Mouse (Mus musculus) megakaryocyte-erythroid progenitor cell, adult 5-6 weeks (primary cell): ENCODE measurements at regions not wholly inside any gene's neighbourhood (a gene's known extent, or its start where the extent isn't known, plus 50 kb on each side); places are given as distances from the start of the nearest gene placed in this dataset.

ENCODE experiments used
- ATAC-seq: replicated peaks from 2 replicates; pipeline ENCODE4 v1.8.0; 2016; ENCODE audit warnings: mild to moderate bottlenecking, inconsistent platforms; ENCODE audit not compliant: severe bottlenecking, poor library complexity, low FRiP score, low TSS enrichment

DNA sequence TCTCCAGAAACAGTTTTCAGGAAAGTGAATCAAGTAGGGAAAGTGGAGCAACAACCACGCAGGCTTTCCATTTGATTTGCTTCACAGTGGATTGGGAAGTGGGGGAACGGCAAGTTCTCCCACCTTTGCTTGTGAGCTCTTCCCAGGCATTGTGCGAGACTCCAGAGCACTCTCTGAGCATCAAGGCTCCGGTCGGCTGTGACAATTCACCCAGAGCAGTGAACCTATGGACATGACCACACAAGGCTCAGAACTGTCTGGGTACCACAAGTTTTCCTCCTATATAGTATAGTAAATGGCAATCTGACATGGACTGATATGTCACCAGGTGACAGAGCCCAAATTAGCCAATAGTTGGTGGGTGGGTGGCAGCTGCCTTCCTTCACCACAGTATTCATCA is 527.0 kb downstream of the Arl4a start:
- ATAC-seq = no peak

DNA sequence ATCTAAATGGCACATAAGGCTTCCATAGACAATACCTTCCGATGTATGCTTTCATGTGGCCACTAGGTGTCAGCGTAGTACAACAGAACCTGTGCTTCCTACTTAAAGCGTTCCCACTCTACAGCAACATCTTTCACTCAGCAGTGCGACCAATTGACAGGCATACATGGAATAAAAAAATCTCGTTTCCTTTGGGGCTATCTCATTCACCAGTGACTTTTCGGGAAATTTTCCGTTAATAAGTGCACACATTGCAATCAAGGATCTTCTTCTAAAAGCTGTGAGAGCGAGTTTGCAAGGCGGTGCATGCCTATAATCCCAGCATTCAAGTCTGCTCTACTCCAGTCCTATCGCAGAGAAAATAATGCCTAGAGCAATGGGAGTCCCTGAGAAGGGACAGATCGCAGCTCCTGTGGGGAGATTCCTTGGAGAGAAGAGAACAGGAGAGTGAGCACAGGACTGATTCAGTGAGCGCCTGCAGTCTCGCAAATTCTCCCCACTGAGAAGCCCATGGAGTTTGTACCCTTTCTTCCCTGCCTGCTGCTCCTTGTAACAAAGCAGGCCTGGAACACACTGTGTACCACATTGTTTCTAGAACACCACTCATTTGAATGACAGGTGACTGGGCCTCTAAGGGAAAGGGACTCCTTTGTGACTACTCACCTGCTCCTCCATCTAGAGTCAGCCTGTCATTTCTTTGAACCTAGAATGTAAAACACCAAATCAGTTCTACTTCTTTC is 527.6 kb downstream of the Arl4a start:
- ATAC-seq = peak; percentile 93

DNA sequence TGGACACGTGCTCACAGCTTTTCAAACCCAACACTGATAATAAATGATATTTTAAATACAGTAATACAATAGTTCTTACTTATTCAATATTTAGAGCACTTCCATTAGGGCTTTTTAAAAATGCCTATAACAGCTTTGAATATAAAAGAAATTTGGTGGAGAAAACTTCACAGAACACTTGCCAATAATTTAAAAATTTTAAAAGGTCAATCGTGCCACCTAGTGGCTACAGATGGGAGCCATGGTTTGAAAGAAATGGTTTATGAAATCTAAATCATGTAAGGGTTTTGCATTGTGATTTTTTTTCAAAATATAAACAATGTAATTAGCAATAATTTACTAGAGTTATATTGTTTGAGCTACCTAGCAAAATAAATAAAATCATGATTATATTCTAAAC is 541.6 kb downstream of the Arl4a start:
- ATAC-seq = no peak

DNA sequence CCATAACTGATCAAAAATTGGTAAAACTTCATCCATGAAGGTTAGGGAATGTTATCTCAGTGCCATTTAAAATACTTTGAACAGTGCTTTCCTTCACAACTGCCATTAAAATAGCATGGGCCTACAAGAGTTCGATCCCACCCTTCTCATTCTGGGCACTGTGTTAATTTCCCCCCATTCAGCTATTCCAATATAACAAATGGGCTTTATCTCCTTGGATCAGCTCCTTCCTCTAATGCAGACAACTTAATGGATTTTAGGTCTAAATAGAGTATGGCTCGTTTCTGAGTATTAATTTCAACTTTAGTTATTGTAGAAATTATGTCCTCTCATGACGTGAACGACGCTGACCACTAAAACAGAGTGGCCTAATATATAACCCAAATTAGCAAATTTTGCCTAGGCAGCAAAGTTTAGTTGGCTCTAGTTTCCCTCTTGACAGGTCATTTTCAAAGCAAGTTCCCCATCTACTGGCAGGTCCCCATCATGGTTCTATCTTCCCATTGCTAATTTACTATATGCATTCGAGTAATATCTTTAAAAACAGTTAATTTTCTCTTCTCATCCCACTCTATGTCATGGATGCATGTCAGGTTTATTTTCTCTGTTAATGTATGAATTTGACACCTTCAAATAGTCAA is 544.1 kb downstream of the Arl4a start:
- no peak for ATAC-seq

DNA sequence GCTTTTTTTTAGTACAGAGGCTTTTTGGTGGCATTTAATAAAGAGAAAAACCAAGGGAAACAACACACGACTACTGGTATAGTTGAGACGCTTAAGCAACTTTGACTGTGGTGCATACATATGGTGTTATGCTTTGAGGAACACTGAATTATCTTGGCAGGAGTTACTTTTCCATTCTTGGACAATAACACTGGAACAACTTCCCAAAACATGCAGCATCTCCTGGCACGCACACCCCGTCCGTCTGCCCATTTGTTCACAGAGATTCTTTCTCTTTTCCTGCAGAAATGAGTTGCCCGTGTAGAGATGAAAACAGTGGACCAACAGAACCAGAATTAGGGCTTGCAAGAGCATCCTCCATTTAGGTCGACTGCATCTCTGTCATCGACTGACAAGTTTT is 544.7 kb downstream of the Arl4a start:
- no peak for ATAC-seq

DNA sequence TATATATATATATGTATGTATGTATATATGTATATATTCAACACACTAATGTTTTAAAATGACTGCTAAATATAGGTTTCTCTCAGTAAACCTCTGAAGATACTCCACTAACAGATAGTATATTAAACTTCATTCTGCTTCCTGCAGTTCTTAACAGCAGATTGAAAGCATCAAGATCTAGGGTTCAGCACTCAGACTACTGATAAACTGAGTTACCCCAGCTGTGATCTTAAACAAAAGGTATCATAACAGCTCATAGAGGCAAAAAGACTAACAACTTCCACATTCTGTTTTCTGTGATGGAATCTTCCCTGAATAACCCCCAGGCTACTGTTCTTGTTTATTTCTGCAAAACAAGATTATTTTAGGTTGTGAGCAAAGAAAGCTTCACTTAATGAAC is 564.8 kb downstream of the Arl4a start:
- ATAC-seq = no peak
